ENCODE assay signal across 22 mouse cellular contexts in genomic region chr19:42008586-42008985, GRCm38 (mm10). TPM values are rescaled to one million over a fixed set of nuclear protein-coding genes. Genes with fewer than 3 reads are reported as not detected.
A peak's percentile ranks its signal among the peaks of the same experiment; 100 is the strongest.
DNase-seq lines count a peak whose midpoint lies in the region; ATAC-seq and TF ChIP-seq lines count a peak whose summit lies in the region.
"Had no signal": no experiment of that assay in that cellular context is flagged by ENCODE, and none has a peak within 500 bp of the region (broad histone marks: within the 10 kb centered on the region; RNA-seq: fewer than 3 reads in every experiment).

No protein-coding gene starts in this region.

- WGBS in heart, embryonic 12.5 days, result 60% methylated on average over 3 of the region's 3 CpGs
- WGBS in kidney, postnatal 0 days, result 48% methylated on average over 3 of the region's 3 CpGs
- WGBS in embryonic facial prominence, embryonic 10.5 days, result 60% methylated on average over 3 of the region's 3 CpGs

- H3K4me3 ChIP-seq in heart, embryonic 12.5 days, result no peak overlapping the region
- H3K4me3 ChIP-seq in kidney, postnatal 0 days (replicated peaks; ENCODE audit: low read depth, low read length), result no peak overlapping the region
- H3K4me3 ChIP-seq in embryonic facial prominence, embryonic 10.5 days, result no peak overlapping the region
- H3K4me3 ChIP-seq in myocyte, result no peak overlapping the region
- H3K4me3 ChIP-seq: left cerebral cortex, adult 2 months; neural tube, embryonic 13.5 days had no signal

- no peak for TF ChIP-seq CTCF in kidney, postnatal 0 days (IDR thresholded peaks at IDR 0.05; ENCODE audit: low read depth)

- H3ac ChIP-seq in myocyte (ENCODE audit: control insufficient read depth, insufficient read length), result no peak overlapping the region

- H3K27me3 ChIP-seq in heart, embryonic 12.5 days (replicated peaks), result no peaks in the 10 kb centered on the region
- no peaks in the 10 kb centered on the region for H3K27me3 ChIP-seq in kidney, postnatal 0 days (ENCODE audit: insufficient read depth, low read length)
- H3K27me3 ChIP-seq in embryonic facial prominence, embryonic 10.5 days (replicated peaks; ENCODE audit: low read depth, poor library complexity, severe bottlenecking), result no peaks in the 10 kb centered on the region
- H3K27me3 ChIP-seq in myocyte (ENCODE audit: control insufficient read depth, insufficient read depth, insufficient read length), result no peaks in the 10 kb centered on the region
- H3K27me3 ChIP-seq: neural tube, embryonic 13.5 days had no signal

- H3K27ac ChIP-seq in heart, embryonic 12.5 days (ENCODE audit: poor library complexity, severe bottlenecking), result peak overlapping the region; percentile 45
- H3K27ac ChIP-seq in kidney, postnatal 0 days, result peak overlapping the region; percentile 60
- peak overlapping the region; percentile 66 for H3K27ac ChIP-seq in embryonic facial prominence, embryonic 10.5 days (replicated peaks)
- H3K27ac ChIP-seq: left cerebral cortex, adult 2 months; neural tube, embryonic 13.5 days had no signal

- H3K9ac ChIP-seq in heart, embryonic 12.5 days, result no peak overlapping the region
- H3K9ac ChIP-seq in kidney, postnatal 0 days (ENCODE audit: low read depth, low read length), result no peak overlapping the region
- H3K9ac ChIP-seq: neural tube, embryonic 13.5 days had no signal

- no peak for ATAC-seq in heart, embryonic 12.5 days (ENCODE audit: insufficient number of reproducible peaks, low FRiP score)
- ATAC-seq in kidney, postnatal 0 days (replicated peaks; ENCODE audit: low FRiP score, low read depth), result no peak
- ATAC-seq: inflammation-experienced regulatory T-cells, adult 6 months had no signal

- H3K36me3 ChIP-seq in heart, embryonic 12.5 days, result peaks cover 10% of the 10 kb centered on the region; the same call in 1 of the 2 replicates
- H3K36me3 ChIP-seq in kidney, postnatal 0 days (ENCODE audit: insufficient read depth, low read length), result no peaks in the 10 kb centered on the region
- peaks cover 6% of the 10 kb centered on the region for H3K36me3 ChIP-seq in embryonic facial prominence, embryonic 10.5 days (replicated peaks)
- H3K36me3 ChIP-seq in myocyte (ENCODE audit: control insufficient read depth, insufficient read depth), result no peaks in the 10 kb centered on the region
- H3K36me3 ChIP-seq: neural tube, embryonic 13.5 days had no signal

- no peak for TF ChIP-seq POLR2A in myocyte (IDR thresholded peaks at IDR 0.05; ENCODE audit: insufficient read length, low read depth)

- no peak for DNase-seq in heart, postnatal 4 days
- peak; percentile 43 for DNase-seq in kidney, postnatal 0 days (ENCODE audit: low spot score)
- no peak for DNase-seq in kidney, adult 11 months
- DNase-seq in embryonic facial prominence, embryonic 10.5 days (ENCODE audit: low spot score), result no peak
- DNase-seq in left cerebral cortex, adult 11 months (ENCODE audit: low spot score), result no peak
- no peak for DNase-seq in embryo, embryonic 10 days (ENCODE audit: low spot score)
- DNase-seq: cerebellum, adult 11 months; liver; retina, postnatal 1 day; thymus, postnatal 25 days had no signal

- no peaks in the 10 kb centered on the region for H3K9me3 ChIP-seq in heart, embryonic 12.5 days (replicated peaks)
- no peaks in the 10 kb centered on the region for H3K9me3 ChIP-seq in kidney, postnatal 0 days (replicated peaks; ENCODE audit: low read length)
- no peaks in the 10 kb centered on the region for H3K9me3 ChIP-seq in embryonic facial prominence, embryonic 10.5 days
- H3K9me3 ChIP-seq: neural tube, embryonic 13.5 days had no signal

- no peak overlapping the region for H3K4me2 ChIP-seq in heart, embryonic 12.5 days
- no peak overlapping the region for H3K4me2 ChIP-seq in kidney, postnatal 0 days (ENCODE audit: low read length)
- peak overlapping the region; percentile 38 for H3K4me2 ChIP-seq in myocyte (ENCODE audit: low read depth)
- H3K4me2 ChIP-seq: neural tube, embryonic 13.5 days had no signal

- peaks cover 66% of the 10 kb centered on the region for H3K4me1 ChIP-seq in heart, embryonic 12.5 days (replicated peaks)
- peaks cover 34% of the 10 kb centered on the region for H3K4me1 ChIP-seq in kidney, postnatal 0 days (replicated peaks; ENCODE audit: insufficient read depth, low read length)
- peaks cover 50% of the 10 kb centered on the region for H3K4me1 ChIP-seq in embryonic facial prominence, embryonic 10.5 days
- H3K4me1 ChIP-seq: neural tube, embryonic 13.5 days had no signal

- peaks cover 81% of the 10 kb centered on the region for H3K79me2 ChIP-seq in myocyte (ENCODE audit: control insufficient read depth, insufficient read depth)

TF ChIP-seq in myocyte, 11 proteins besides CTCF, POLR2A, EP300 and RAD21:
- TF ChIP-seq TCF3 (IDR thresholded peaks at IDR 0.05; ENCODE audit: insufficient read length, low read depth), result no peak

RNA-seq across cellular contexts. Expression of gene Ubtd1, which starts 27.0 kb away (rescaled TPM):
- 13.8 and 16.1 TPM in 2 replicates for polyA plus RNA-seq in heart, embryonic 12.5 days (2016; fragmentation: Nextera tagmentation; extraction: Ambion mirVana)
- 10 to 100 TPM; 26.4 to 28.3 TPM for total RNA-seq in heart, postnatal 4 days (2021)
- polyA plus RNA-seq in kidney, postnatal 0 days (2015; fragmentation: Nextera tagmentation; extraction: Ambion mirVana), result 31.8 and 36.6 TPM in 2 replicates
- 13.2 and 13.5 TPM in 2 replicates for polyA plus RNA-seq in embryonic facial prominence, embryonic 10.5 days (2016; fragmentation: Nextera tagmentation; extraction: Ambion mirVana)
- 141 TPM for polyA plus RNA-seq in myocyte (2012; fragmentation: generic; extraction: Trizol)

RNA-seq across cellular contexts. Expression of gene Ankrd2, which starts 27.2 kb away (rescaled TPM):
- not detected in 2 replicates for polyA plus RNA-seq in heart, embryonic 12.5 days (2016; fragmentation: Nextera tagmentation; extraction: Ambion mirVana)
- total RNA-seq in heart, postnatal 4 days (2021), result under 1 TPM in 1 of 2 experiments, not detected in 1; 0.25 TPM
- 0.11 and 0.13 TPM in 2 replicates for polyA plus RNA-seq in kidney, postnatal 0 days (2015; fragmentation: Nextera tagmentation; extraction: Ambion mirVana)
- 0.22 TPM in 1 of 2 replicates, not detected in the other for polyA plus RNA-seq in embryonic facial prominence, embryonic 10.5 days (2016; fragmentation: Nextera tagmentation; extraction: Ambion mirVana)
- polyA plus RNA-seq in myocyte (2012; fragmentation: generic; extraction: Trizol), result 110 TPM
- total RNA-seq: common myeloid progenitor, adult 5-6 weeks; granulocyte monocyte progenitor cell, adult 5-6 weeks; megakaryocyte, adult 5-6 weeks had no signal
- polyA plus RNA-seq: inflammation-experienced regulatory T-cells, adult 6 months; small intestine, adult 2 months had no signal

RNA-seq across cellular contexts. Expression of gene Mms19, which starts 27.6 kb away (rescaled TPM):
- 21.6 and 26.3 TPM in 2 replicates for polyA plus RNA-seq in heart, embryonic 12.5 days (2016; fragmentation: Nextera tagmentation; extraction: Ambion mirVana)
- 10 to 100 TPM; 19.3 to 20.1 TPM for total RNA-seq in heart, postnatal 4 days (2021)
- polyA plus RNA-seq in kidney, postnatal 0 days (2015; fragmentation: Nextera tagmentation; extraction: Ambion mirVana), result 23.3 and 26.1 TPM in 2 replicates
- 43.1 and 45.0 TPM in 2 replicates for polyA plus RNA-seq in embryonic facial prominence, embryonic 10.5 days (2016; fragmentation: Nextera tagmentation; extraction: Ambion mirVana)
- polyA plus RNA-seq in myocyte (2012; fragmentation: generic; extraction: Trizol), result 34.2 TPM

RNA-seq across cellular contexts. Expression of gene Hoga1, which starts 36.8 kb away (rescaled TPM):
- polyA plus RNA-seq in heart, embryonic 12.5 days (2016; fragmentation: Nextera tagmentation; extraction: Ambion mirVana), result 0.69 and 1.0 TPM in 2 replicates
- 1 to 10 TPM; 2.5 to 2.8 TPM for total RNA-seq in heart, postnatal 4 days (2021)
- 97.6 and 110 TPM in 2 replicates for polyA plus RNA-seq in kidney, postnatal 0 days (2015; fragmentation: Nextera tagmentation; extraction: Ambion mirVana)
- 1.1 and 1.3 TPM in 2 replicates for polyA plus RNA-seq in embryonic facial prominence, embryonic 10.5 days (2016; fragmentation: Nextera tagmentation; extraction: Ambion mirVana)
- 2.4 TPM for polyA plus RNA-seq in myocyte (2012; fragmentation: generic; extraction: Trizol)
- total RNA-seq: common myeloid progenitor, adult 5-6 weeks; granulocyte monocyte progenitor cell, adult 5-6 weeks had no signal
- polyA plus RNA-seq: inflammation-experienced regulatory T-cells, adult 6 months had no signal

RNA-seq across cellular contexts. Expression of gene 4933411K16Rik, which starts 43.5 kb away (rescaled TPM):
- not detected in 2 replicates for polyA plus RNA-seq in heart, embryonic 12.5 days (2016; fragmentation: Nextera tagmentation; extraction: Ambion mirVana)
- total RNA-seq in heart, postnatal 4 days (2021), result under 1 TPM; 0.26 to 0.50 TPM
- 0.34 and 0.38 TPM in 2 replicates for polyA plus RNA-seq in kidney, postnatal 0 days (2015; fragmentation: Nextera tagmentation; extraction: Ambion mirVana)
- polyA plus RNA-seq in embryonic facial prominence, embryonic 10.5 days (2016; fragmentation: Nextera tagmentation; extraction: Ambion mirVana), result 0.17 TPM in 1 of 2 replicates, not detected in the other
- 0.30 TPM for polyA plus RNA-seq in myocyte (2012; fragmentation: generic; extraction: Trizol)
- total RNA-seq: common myeloid progenitor, adult 5-6 weeks; granulocyte monocyte progenitor cell, adult 5-6 weeks; megakaryocyte, adult 5-6 weeks; midbrain, postnatal 0 days had no signal
- polyA plus RNA-seq: inflammation-experienced regulatory T-cells, adult 6 months; lung, embryonic 16.5 days; midbrain, postnatal 0 days; neural tube, embryonic 13.5 days; small intestine, adult 2 months; stomach, embryonic 14.5 days had no signal

Comparison
In these comparisons a context has a peak if more than half of its experiments do, and no peak if none do; other contexts are left out.
1. RNA of gene Ankrd2, which starts 27.2 kb away (polyA plus RNA-seq): 110 TPM in myocyte (single experiment); 0.22 TPM in embryonic facial prominence, embryonic 10.5 days, 0.11 to 0.13 TPM in kidney, postnatal 0 days and not detected in heart, embryonic 12.5 days; every median in the first group is over 10 times any median in the second.
2. Peak in every context shown above with its lines, with median percentiles within 50 percentile points of each other: H3K27ac ChIP-seq.